ENCODE assay signal across 8 mouse cellular contexts in the genomic region with DNA sequence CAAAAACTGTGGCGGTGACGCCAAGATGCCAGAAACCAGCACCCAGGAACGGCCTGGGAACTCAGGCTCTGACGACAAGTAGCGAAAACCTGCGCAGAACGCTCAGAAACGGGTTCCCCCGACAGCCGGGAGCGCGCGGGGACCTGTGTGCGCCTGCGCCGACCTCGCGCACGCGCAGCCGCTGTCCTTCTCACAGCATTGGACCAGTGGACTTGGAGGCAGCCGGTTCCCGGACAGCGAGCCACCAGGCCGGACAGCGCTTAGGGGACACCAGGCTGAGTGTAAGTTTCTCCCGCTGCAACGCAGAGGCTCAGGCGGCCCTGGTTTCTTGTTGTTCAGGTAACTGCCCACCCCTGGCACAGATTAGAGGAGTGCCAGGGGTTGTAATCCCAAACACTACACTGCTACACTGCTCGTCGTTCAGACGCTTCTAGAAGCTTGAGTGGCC. TPM values are rescaled to one million over a fixed set of nuclear protein-coding genes. Genes with fewer than 3 reads are reported as not detected.
DNase-seq lines count a peak whose midpoint lies in the region; ATAC-seq and TF ChIP-seq lines count a peak whose summit lies in the region.

A gene (plus strand): TSS at position 167 of the 448 bp plus-strand sequence.

- H3K27ac ChIP-seq in heart, embryonic 11.5 days (ENCODE audit: low read depth, low read length), result peak within 1 kb of the TSS; percentile 88
- H3K27ac ChIP-seq in kidney, postnatal 0 days, result peak within 1 kb of the TSS; percentile 88
- peak within 1 kb of the TSS; percentile 58; the same call in 1 of the 2 replicates for H3K27ac ChIP-seq in liver, embryonic 11.5 days (ENCODE audit: low read depth, low read length)
- H3K27ac ChIP-seq in stomach, embryonic 14.5 days (ENCODE audit: low read length), result peak within 1 kb of the TSS; percentile 72; the same call in 1 of the 2 replicates

- no peak for TF ChIP-seq CTCF in kidney, postnatal 0 days (IDR thresholded peaks at IDR 0.05; ENCODE audit: low read depth)

- ATAC-seq in erythroblast, adult 5-6 weeks (replicated peaks; ENCODE audit: low FRiP score, poor library complexity, severe bottlenecking), result peak; percentile 81
- ATAC-seq in heart, embryonic 11.5 days (replicated peaks; ENCODE audit: insufficient number of reproducible peaks, low FRiP score, low TSS enrichment), result peak; percentile 63
- ATAC-seq in kidney, postnatal 0 days (replicated peaks; ENCODE audit: low FRiP score, low read depth), result peak; percentile 85
- peak; percentile 78 for ATAC-seq in liver, embryonic 11.5 days (replicated peaks; ENCODE audit: low FRiP score)
- peak; percentile 83 for ATAC-seq in stomach, embryonic 14.5 days (ENCODE audit: insufficient number of reproducible peaks, insufficient read depth, low FRiP score, low read depth)

- no peaks in the 10 kb centered on the region for H3K36me3 ChIP-seq in heart, embryonic 11.5 days (ENCODE audit: control insufficient read depth, insufficient read depth, low read length)
- no peaks in the 10 kb centered on the region for H3K36me3 ChIP-seq in kidney, postnatal 0 days (ENCODE audit: insufficient read depth, low read length)
- H3K36me3 ChIP-seq in liver, embryonic 11.5 days (ENCODE audit: control insufficient read depth, insufficient read depth, low read length), result no peaks in the 10 kb centered on the region; the same call in 1 of the 2 replicates
- H3K36me3 ChIP-seq in stomach, embryonic 14.5 days (ENCODE audit: control insufficient read depth, insufficient read depth, low read length), result no peaks in the 10 kb centered on the region

- peak within 1 kb of the TSS; percentile 85 for H3K9ac ChIP-seq in heart, embryonic 11.5 days (ENCODE audit: low read depth, low read length)
- peak within 1 kb of the TSS; percentile 73 for H3K9ac ChIP-seq in kidney, postnatal 0 days (ENCODE audit: low read depth, low read length)
- H3K9ac ChIP-seq in liver, embryonic 11.5 days (ENCODE audit: low read depth, low read length), result peak within 1 kb of the TSS; percentile 66
- peak within 1 kb of the TSS; percentile 66 for H3K9ac ChIP-seq in stomach, embryonic 14.5 days (replicated peaks; ENCODE audit: low read depth, low read length)

- H3K9me3 ChIP-seq in heart, embryonic 11.5 days (replicated peaks; ENCODE audit: control insufficient read depth, low read length), result no peaks in the 10 kb centered on the region
- H3K9me3 ChIP-seq in kidney, postnatal 0 days (replicated peaks; ENCODE audit: low read length), result no peaks in the 10 kb centered on the region
- no peaks in the 10 kb centered on the region for H3K9me3 ChIP-seq in liver, embryonic 11.5 days (ENCODE audit: control insufficient read depth, low read length)
- H3K9me3 ChIP-seq in stomach, embryonic 14.5 days (ENCODE audit: control insufficient read depth, low read depth, low read length), result no peaks in the 10 kb centered on the region

- peak within 1 kb of the TSS; percentile 77 for H3K4me2 ChIP-seq in heart, embryonic 11.5 days
- peak within 1 kb of the TSS; percentile 66 for H3K4me2 ChIP-seq in kidney, postnatal 0 days (ENCODE audit: low read length)
- peak within 1 kb of the TSS; percentile 91 for H3K4me2 ChIP-seq in liver, embryonic 11.5 days
- peak within 1 kb of the TSS; percentile 44 for H3K4me2 ChIP-seq in stomach, embryonic 14.5 days (replicated peaks; ENCODE audit: low read depth, low read length)

- H3K27me3 ChIP-seq in heart, embryonic 11.5 days (ENCODE audit: control insufficient read depth, insufficient read depth, low read length), result no peaks in the 10 kb centered on the region
- no peaks in the 10 kb centered on the region for H3K27me3 ChIP-seq in kidney, postnatal 0 days (ENCODE audit: insufficient read depth, low read length)
- H3K27me3 ChIP-seq in liver, embryonic 11.5 days (replicated peaks; ENCODE audit: control insufficient read depth, insufficient read depth, low read length), result no peaks in the 10 kb centered on the region
- no peaks in the 10 kb centered on the region for H3K27me3 ChIP-seq in stomach, embryonic 14.5 days (ENCODE audit: control insufficient read depth, insufficient read depth, low read length)

- under 1% methylated on average over 32 of the region's 32 CpGs for WGBS in heart, embryonic 11.5 days (ENCODE audit: insufficient replicate concordance)
- under 1% methylated on average over 32 of the region's 32 CpGs for WGBS in kidney, postnatal 0 days
- WGBS in liver, embryonic 11.5 days, result under 1% methylated on average over 32 of the region's 32 CpGs
- under 1% methylated on average over 32 of the region's 32 CpGs for WGBS in stomach, embryonic 14.5 days

- peak; percentile 81 to 83 for DNase-seq in B cell, adult 2 months
- peak; percentile 97 for DNase-seq in brain, adult 2 months (ENCODE audit: low read depth, low spot score)
- DNase-seq in kidney, postnatal 0 days (ENCODE audit: low spot score), result peak; percentile 95
- peak; percentile 88 for DNase-seq in liver, embryonic 11.5 days (ENCODE audit: low spot score)
- DNase-seq in naive thymus-derived CD4-positive, alpha-beta T cell, adult 2 months (ENCODE audit: low read depth), result peak; percentile 91

- peak within 1 kb of the TSS; percentile 75 for H3K4me3 ChIP-seq in heart, embryonic 11.5 days (ENCODE audit: low read depth, low read length)
- peak within 1 kb of the TSS; percentile 54 for H3K4me3 ChIP-seq in kidney, postnatal 0 days (replicated peaks; ENCODE audit: low read depth, low read length)
- H3K4me3 ChIP-seq in liver, embryonic 11.5 days (ENCODE audit: low read depth, low read length), result peak within 1 kb of the TSS; percentile 69
- peak within 1 kb of the TSS; percentile 71 for H3K4me3 ChIP-seq in stomach, embryonic 14.5 days (ENCODE audit: low read depth, low read length)

- H3K4me1 ChIP-seq in heart, embryonic 11.5 days (ENCODE audit: control insufficient read depth, insufficient read depth, low read length), result peaks cover 15% of the 10 kb centered on the region
- peaks cover 13% of the 10 kb centered on the region; the same call in 1 of the 2 replicates for H3K4me1 ChIP-seq in kidney, postnatal 0 days (replicated peaks; ENCODE audit: insufficient read depth, low read length)
- peaks cover 17% of the 10 kb centered on the region; the same call in 1 of the 2 replicates for H3K4me1 ChIP-seq in liver, embryonic 11.5 days (replicated peaks; ENCODE audit: control insufficient read depth, insufficient read depth, low read length)
- peaks cover 7% of the 10 kb centered on the region; the same call in 1 of the 2 replicates for H3K4me1 ChIP-seq in stomach, embryonic 14.5 days (ENCODE audit: control insufficient read depth, insufficient read depth, low read length)

RNA-seq across cellular contexts. Expression of the gene that starts here (rescaled TPM):
- 1.5 and 3.3 TPM in 2 replicates for total RNA-seq in erythroblast, adult 5-6 weeks (2015; ENCODE audit: low replicate concordance)
- 1.7 and 2.5 TPM in 2 replicates for total RNA-seq in erythroblast, adult 5-6 weeks (2017; ENCODE audit: low replicate concordance)
- polyA plus RNA-seq in heart, embryonic 11.5 days (2014; fragmentation: Nextera tagmentation; extraction: Ambion mirVana), result 27.0 and 27.5 TPM in 2 replicates
- polyA plus RNA-seq in kidney, postnatal 0 days (2015; fragmentation: Nextera tagmentation; extraction: Ambion mirVana), result 108 and 130 TPM in 2 replicates
- polyA plus RNA-seq in liver, embryonic 11.5 days (2014; fragmentation: Nextera tagmentation; extraction: Ambion mirVana), result 28.4 and 29.4 TPM in 2 replicates
- polyA plus RNA-seq in stomach, embryonic 14.5 days (2014; fragmentation: Nextera tagmentation; extraction: Ambion mirVana), result 28.0 and 32.5 TPM in 2 replicates

Comparison
In these comparisons a context has a peak if more than half of its experiments do, and no peak if none do; other contexts are left out.
1. Peak in every context shown above with its lines: DNase-seq, ATAC-seq, H3K4me3 ChIP-seq and H3K27ac ChIP-seq.